Mouse (Mus musculus): ENCODE data around the gene Fchsd2.

- TF ChIP-seq CTCF (IDR thresholded peaks at IDR 0.05; ENCODE audit: extremely low read depth, insufficient read depth, insufficient read length, insufficient replicate concordance) (no peak), POLR2A (IDR thresholded peaks at IDR 0.05; ENCODE audit: low read depth, low read length) (no peak)
Measured at GRCm38 (mm10) chr7:101328621-101329158, 236.0 kb downstream of the Fchsd2 start.
